Mouse (Mus musculus) 416B (cell line): Measurements from ENCODE around the gene Calcb.
"Not testable (repeated sequence)": the region's sequence is repeated elsewhere in the genome, so short reads cannot be mapped to it uniquely, and the experiment has no call there.

Experiments
- DNase-seq: peaks from one replicate; pipeline ENCODE4 v3.0.0; 2011; ENCODE audit warnings: low read depth

Gene Calcb

GRCm38 (mm10) chr7:114718300-114718699, at the start of gene Calcb:
Calcb (plus strand) TSS chr7:114718643.
- DNase-seq: no peak

GRCm38 (mm10) chr7:114671405-114671804, 47.0 kb upstream of the Calcb start:
- DNase-seq: peak; percentile 68

GRCm38 (mm10) chr7:114672697-114673096, 45.7 kb upstream of the Calcb start:
- peak; percentile 83 for DNase-seq

GRCm38 (mm10) chr7:114692339-114692738, 26.1 kb upstream of the Calcb start:
- peak; percentile 54 for DNase-seq

GRCm38 (mm10) chr7:114700871-114701270, 17.6 kb upstream of the Calcb start:
- peak; percentile 10 for DNase-seq

- no peak for DNase-seq
These were observed 11.7 kb upstream of the Calcb start for GRCm38 (mm10) chr7:114706716-114707115.

- DNase-seq: no peak
These were observed 11.0 kb upstream of the Calcb start for GRCm38 (mm10) chr7:114707398-114707797.

GRCm38 (mm10) chr7:114710419-114710818, 8.0 kb upstream of the Calcb start:
- DNase-seq: peak; percentile 89

- peak; percentile 90 for DNase-seq
These were observed 5.9 kb upstream of the Calcb start for GRCm38 (mm10) chr7:114712523-114712922.

GRCm38 (mm10) chr7:114719381-114720131, 1.1 kb downstream of the Calcb start:
- peak; percentile 59 for DNase-seq

GRCm38 (mm10) chr7:114729696-114730095, 11.3 kb downstream of the Calcb start:
- peak; percentile 24 for DNase-seq

GRCm38 (mm10) chr7:114731175-114731574, 12.7 kb downstream of the Calcb start:
- no peak for DNase-seq

- not testable (repeated sequence) for DNase-seq
These were observed 13.3 kb downstream of the Calcb start for GRCm38 (mm10) chr7:114731700-114732099.

- DNase-seq: no peak
These were observed 17.8 kb downstream of the Calcb start for GRCm38 (mm10) chr7:114736256-114736655.

GRCm38 (mm10) chr7:114738166-114738565, 19.7 kb downstream of the Calcb start:
- DNase-seq: no peak

GRCm38 (mm10) chr7:114740360-114741165, 22.1 kb downstream of the Calcb start:
- no peak for DNase-seq

GRCm38 (mm10) chr7:114743022-114743780, 24.8 kb downstream of the Calcb start, which contains the start of gene Insc:
Insc (plus strand) TSS chr7:114743694.
- DNase-seq: no peak

GRCm38 (mm10) chr7:114744639-114745245, 26.3 kb downstream of the Calcb start:
- DNase-seq: no peak

- DNase-seq: no peak
These were observed 27.2 kb downstream of the Calcb start for GRCm38 (mm10) chr7:114745481-114746271.

GRCm38 (mm10) chr7:114747596-114747995, 29.2 kb downstream of the Calcb start:
- no peak for DNase-seq

- no peak for DNase-seq
These were observed 29.8 kb downstream of the Calcb start for GRCm38 (mm10) chr7:114748239-114748638.
